Mouse (Mus musculus) adipocyte (in vitro differentiated cells): ENCODE data around the gene Hck.

Experiments used
- DNase-seq: peaks from one replicate; pipeline ENCODE4 v3.0.0-alpha.2; 2016; ENCODE audit warnings: low spot score

Gene Hck

DNA sequence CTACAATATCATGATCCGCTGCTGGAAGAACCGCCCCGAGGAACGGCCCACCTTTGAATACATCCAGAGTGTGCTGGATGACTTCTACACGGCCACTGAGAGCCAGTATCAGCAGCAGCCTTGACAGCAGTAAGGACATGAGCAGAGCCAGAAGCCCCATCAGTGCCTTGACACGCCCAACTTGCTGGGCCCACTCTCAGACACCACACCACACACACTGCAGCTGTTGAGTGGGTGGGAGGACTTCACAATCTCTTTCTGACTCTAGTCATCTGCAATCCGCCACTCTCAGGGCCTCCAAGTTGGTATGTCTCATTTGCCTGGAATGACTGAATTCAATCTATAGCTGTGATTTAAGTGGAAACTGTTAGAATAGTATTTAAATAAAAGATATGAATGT lies 42.8 kb downstream of the Hck start:
- DNase-seq = no peak

DNA sequence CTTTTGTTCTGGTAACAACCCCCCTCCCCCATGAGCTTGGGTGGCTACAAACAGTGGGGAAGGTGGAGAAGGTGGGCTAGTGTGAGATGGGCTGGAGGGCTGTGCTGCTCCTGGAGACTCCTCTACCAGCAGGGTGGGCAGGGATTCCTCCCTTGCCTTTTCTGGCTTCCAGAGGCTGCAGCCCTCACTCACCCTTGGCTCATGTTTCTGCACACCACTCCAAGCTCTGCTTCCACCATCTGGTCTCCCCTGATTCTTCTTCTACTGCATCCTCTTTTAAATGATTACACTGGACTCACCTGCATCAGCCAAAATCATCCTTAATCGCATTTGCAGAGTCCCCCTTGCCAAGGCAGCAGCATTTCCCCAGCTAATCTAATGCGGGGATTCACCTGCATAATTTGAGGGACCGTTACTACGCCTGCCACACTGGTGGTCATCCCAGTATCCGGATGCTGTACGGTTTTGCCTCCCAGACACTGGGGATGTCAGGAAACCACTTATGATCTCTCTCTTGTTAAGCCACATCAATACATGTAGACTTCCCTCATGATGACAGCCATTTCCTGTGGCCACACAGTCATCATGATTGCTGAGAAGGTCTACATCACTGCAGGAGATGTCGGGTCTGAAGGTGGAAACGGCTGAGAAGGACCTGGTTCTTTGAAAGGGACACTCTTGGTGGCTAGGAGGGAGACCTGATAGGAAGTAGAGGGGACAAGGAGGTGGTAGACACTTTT lies 43.8 kb downstream of the Hck start:
- no peak for DNase-seq

GRCm38 (mm10) chr2:153153033-153153450 lies 44.8 kb downstream of the Hck start:
- no peak for DNase-seq

DNA sequence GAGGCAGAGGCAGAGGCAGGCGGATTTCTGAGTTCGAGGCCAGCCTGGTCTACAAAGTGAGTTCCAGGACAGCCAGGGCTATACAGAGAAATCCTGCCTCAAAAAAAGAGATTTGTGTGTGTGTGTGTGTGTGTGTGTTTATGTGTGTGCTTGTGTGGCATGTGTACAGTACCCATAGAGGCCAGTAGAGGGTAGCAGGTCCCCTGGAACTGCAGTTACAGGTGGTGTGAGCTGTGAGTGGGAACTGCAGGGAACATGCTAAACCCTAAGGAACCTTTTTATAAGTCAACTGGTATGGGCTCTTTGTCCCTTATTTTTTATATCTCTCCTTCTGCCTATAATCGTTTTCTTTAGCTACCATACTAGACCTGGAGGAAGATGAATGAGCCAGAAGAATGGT lies 49.0 kb downstream of the Hck start:
- DNase-seq = no peak

DNA sequence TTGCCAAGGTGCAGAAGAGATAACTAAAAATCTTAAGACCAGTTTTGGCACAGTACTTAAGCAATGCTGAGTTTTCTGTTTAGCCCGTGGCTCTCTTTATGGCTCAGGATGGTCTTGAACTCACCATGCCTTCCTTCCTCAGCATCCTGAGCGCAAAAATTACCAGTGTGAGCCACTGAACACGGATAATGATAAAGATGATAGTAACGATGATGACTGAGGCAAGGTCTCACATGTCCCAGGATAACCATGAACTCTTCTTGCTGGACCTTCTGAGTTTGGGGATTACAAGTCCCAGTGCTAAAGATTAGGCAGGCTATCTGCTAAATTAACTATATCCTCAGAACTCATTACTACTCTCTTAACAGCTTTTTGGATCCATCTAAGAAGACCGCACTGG lies 51.9 kb downstream of the Hck start:
- DNase-seq = no peak

DNA sequence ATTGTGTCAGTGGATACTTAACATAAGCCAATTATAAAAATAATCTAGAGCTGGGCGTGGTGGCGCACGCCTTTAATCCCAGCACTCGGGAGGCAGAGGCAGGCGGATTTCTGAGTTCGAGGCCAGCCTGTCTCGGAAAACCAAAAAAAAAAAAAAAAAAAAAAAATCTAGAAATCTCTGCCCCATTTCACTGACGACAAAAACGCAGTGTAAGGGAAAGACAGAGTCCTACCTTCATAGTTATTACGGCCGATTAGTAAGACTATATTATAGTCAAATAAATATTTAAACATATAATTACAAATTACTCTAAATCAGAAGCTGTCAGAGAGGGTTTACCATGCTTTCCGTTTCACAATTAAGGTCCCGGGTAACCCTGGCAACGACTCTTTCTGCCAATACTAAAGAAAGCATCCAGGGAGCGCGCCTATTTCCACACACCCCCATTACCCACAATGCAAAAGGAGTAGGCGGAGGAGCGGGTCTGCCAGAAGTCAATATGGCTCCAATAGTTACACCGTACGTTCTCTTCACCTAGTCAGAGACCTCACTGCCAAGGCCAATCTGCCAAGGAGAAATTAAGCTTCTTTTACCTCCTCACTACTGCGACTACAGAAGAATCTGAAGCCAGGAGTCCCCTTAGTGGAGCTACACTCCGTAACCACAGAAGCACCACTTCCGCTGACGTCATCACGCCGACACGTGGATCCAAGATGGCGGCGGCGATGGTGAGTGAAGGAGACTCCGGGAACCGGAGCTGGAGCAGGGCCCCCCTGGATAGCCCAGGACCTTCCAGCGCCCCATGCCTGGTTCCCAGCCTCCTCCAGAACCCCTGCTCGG lies 52.8 kb downstream of the Hck start, which contains the start of gene Tm9sf4:
Tm9sf4 (plus strand) TSS at position 460 of the 840 bp plus-strand sequence.
- DNase-seq = peak; percentile 98

- DNase-seq = no peak
Measured at GRCm38 (mm10) chr2:153161684-153162080, 53.4 kb downstream of the Hck start.

DNA sequence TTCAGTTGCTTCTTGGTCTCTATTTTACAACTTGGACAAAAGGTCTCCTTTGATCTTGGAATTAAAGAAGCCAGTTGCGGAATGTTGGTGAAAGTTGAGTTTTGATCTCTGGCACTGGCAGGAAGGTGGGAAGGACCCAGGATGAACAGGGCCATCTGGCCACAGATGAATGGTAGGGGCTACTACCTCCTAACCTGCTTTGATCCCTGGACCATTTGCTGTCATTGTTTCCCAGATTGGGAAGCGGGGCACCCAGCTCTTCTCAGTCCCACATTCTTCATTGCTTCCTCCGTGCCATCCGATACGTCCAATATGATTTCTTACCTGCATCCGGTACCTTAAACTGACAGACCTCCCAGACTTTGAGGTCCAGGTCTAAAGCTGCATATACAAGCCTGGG lies 58.9 kb downstream of the Hck start:
- DNase-seq = no peak

DNA sequence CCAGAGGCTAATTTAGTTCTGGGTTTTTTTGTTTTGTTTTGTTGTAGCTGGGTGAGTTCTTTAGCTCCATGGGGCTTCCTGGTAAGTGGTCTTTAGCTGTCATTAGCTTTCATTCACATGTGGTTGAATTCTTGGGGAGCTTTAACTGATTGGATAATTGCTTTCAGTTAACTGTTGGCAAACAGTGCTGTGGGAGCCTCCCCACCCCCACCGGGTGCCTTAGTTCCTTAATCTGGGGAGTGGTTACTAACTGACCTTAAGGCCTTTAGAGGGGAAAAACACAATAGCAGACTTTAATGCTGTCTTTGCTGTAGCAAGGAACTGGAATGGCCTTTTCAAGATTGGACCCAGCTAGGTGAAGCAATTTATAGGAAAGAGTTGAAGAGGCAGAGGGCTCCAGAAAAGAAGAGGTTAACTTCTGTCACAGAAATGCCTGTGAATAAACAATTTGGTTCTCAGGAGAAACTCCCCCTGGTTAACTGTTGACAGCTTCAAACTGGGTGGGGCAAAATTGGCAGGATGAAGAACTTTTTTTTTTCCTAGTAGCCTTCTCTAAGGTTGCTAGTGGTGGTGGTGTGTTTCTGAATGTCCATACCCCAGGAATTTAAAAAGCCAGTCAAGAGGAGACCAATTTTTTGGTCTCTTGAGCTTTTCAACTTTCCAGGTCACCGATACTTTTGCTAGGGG lies 60.0 kb downstream of the Hck start:
- peak; percentile 40 for DNase-seq

GRCm38 (mm10) chr2:153170490-153171224 lies 62.4 kb downstream of the Hck start:
- DNase-seq = no peak

DNA sequence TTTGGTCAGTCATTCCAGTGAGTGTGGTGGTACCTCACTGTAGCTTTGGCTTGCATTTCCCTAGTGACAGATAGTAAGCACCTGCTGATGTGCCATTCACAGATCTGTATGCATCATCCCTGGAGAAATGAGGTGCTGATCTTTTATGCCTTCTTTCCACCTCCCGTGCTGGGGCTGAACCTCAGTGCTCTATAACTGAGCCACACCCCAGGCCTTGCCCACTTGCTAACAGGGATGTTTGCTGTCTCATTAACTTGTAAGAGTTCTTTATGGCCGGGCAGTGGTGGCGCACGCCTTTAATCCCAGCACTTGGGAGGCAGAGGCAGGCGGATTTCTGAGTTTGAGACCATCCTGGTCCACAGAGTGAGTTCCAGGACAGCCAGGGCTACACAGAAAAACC lies 63.7 kb downstream of the Hck start:
- no peak for DNase-seq

GRCm38 (mm10) chr2:153175995-153176570 lies 67.8 kb downstream of the Hck start:
- no peak for DNase-seq

DNA sequence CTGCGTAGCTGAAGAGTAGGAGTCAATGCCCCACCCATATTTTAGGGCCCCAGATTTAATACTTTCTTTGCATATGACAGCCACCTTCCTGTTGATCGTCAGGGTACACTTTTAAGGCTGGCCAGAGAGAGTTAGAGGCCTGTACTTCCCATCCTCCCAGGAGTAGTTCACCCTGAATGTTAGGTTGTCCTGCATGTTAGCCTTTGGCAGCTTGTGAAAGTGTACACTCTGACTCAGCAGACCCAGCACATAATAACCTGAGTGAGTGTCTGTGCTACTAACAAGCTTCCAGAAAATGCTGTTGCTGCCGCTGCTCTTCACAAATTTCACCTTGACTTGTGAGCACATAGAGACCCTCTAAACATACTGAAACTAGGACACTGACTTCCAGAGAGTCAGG lies 68.9 kb downstream of the Hck start:
- no peak for DNase-seq

GRCm38 (mm10) chr2:153179126-153179860 lies 71.0 kb downstream of the Hck start:
- DNase-seq = peak; percentile 70

GRCm38 (mm10) chr2:153179961-153180360 lies 71.7 kb downstream of the Hck start:
- peak; percentile 74 for DNase-seq

DNA sequence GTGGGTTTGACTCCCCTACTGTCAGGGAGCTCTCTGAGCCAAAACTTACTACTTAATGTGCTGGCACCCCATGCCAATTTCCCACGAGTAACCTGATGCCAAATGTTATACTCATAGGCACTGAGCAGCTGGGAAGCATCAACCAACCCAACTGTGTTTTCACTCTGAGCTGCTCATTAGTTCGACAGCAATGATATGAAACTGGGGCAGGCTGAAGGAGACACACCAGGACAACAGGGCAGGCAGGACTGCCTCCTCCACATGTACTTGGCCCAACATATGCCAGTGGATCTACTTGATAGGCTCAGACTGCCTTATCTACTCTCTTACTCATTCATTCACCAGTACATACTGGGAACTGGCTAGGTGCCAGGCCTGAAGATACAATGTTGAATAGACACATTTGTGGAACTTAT lies 77.9 kb downstream of the Hck start:
- DNase-seq = no peak

GRCm38 (mm10) chr2:153187848-153188247 lies 79.6 kb downstream of the Hck start:
- DNase-seq = no peak

DNA sequence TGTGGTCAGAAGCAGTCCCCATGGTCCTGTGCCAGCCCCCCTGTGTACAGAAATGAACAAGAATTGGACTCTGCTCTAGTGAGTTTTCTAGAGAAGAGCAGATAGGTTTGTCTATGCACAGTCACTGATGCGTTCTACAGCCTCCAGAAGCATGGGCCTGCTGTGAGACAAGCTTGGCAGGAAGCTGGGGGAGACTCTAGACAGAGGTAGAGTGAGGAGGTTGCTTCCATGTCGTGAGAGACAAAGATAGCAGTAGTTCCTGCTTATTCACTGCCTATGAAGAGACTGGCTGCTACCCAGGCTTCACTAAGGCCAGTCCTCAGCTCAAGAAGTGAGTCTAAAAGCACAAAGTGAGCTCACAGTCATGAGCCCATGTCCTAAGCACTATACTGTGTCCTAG lies 83.0 kb downstream of the Hck start:
- DNase-seq = no peak

GRCm38 (mm10) chr2:153194255-153194654 lies 86.0 kb downstream of the Hck start:
- no peak for DNase-seq

DNA sequence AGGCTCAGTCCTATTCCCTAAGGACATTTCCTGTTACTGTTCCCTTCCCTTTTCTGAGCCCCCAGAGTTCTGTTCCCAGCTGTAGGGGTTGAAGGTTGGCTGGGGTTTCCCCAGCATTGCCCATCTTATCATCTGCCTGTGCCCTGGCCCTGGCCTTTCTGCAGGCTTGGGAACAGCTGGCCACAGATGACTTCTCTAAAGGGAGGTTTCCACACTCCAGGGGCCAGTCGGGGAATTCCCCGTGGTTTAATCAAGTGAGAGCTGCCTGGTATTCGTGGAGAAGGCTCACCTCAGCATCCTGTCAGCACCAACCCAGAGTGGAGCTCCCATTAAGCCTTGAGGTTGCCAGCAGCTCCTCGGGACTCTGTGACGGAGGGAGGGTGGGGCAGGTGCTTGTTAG lies 90.2 kb downstream of the Hck start:
- no peak for DNase-seq

DNA sequence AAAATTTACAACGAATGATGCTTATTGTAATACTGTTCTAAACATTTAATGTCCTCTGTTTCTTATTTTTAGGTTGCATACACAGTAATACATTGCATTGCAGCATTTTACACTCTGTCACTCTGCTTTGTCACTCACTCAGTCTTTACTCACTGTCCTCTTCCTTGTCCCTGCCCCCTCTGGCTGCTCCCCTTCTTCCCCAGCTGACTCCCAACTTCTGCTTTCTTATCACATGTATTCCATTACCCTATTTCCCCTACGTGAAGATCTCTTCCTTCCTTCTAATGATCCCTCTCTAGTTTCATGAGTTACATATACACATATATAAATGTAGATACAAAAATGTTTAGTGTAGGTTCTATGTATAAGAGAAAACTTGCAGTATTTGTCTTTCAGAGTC lies 90.8 kb downstream of the Hck start:
- no peak for DNase-seq
